Mouse (Mus musculus): ENCODE measurements around the gene Olfr1321. TPM values are rescaled to one million over a fixed set of nuclear protein-coding genes. Genes with fewer than 3 reads are reported as not detected.

The Olfr1321 gene
- total RNA-seq (2023; ENCODE audit: inconsistent age): not detected in 4 replicates

DNA sequence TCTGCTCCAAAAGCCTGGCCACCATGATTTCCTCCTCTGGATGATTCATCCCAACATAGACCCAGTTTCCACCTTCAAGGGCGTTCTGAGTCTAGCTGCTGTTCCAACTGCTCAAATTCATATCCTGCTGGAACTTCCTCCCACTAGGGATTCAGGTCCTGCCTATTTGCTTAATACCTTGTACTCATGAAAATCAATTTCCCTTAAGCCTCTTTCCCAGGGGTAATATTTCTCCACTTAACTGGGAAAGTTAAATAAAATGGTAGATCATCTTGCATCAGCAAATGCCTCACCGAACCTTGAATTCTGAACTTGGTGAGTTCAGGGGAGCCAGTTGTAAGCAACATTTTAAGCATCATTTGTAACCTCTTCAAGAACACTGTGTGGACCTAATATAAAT is at the start of gene Olfr1321:
Gene Olfr1321, minus strand, starts transcription at position 101 of the 400 bp plus-strand sequence.

Other genes starting within 250 kb of the Olfr1321 start
- gene Olfr1320, start 62.7 kb downstream of the Olfr1321 start, total RNA-seq (2023; ENCODE audit: inconsistent age): not detected in 4 replicates
- not detected in 4 replicates for gene Igsf1, start 62.7 kb upstream of the Olfr1321 start, total RNA-seq (2023; ENCODE audit: inconsistent age)
- gene Olfr1322, start 156.4 kb upstream of the Olfr1321 start, total RNA-seq (2023; ENCODE audit: inconsistent age): not detected in 4 replicates

All from B cell, adult (primary cell).